Mouse (Mus musculus) brain, adult 2 months (tissue): ENCODE results near the gene Wdfy2.

Source experiments
- DNase-seq: peaks from one replicate; pipeline ENCODE4 v3.0.0; 2011; ENCODE audit warnings: low read depth, low spot score

Wdfy2 gene

DNA sequence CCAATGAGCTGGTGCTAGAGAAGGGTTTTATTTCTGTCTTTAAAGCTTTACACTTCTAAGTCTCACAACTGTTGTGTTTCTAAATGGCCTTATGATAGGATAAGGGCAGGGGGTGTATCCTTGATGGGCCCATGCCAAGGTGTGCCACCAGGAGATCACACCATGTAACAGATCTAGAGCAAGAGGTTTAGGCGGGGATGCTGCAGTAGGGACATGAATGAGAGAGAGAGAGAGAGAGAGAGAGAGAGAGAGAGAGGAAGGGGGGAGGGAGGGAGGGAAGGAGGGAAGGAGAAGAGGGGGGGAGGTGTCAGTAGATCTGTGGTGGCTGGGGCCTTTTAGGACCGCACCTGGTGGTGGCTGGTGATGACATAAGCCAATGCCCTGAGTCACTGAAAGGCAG, 5.5 kb downstream of the Wdfy2 start:
- DNase-seq = no peak

DNA sequence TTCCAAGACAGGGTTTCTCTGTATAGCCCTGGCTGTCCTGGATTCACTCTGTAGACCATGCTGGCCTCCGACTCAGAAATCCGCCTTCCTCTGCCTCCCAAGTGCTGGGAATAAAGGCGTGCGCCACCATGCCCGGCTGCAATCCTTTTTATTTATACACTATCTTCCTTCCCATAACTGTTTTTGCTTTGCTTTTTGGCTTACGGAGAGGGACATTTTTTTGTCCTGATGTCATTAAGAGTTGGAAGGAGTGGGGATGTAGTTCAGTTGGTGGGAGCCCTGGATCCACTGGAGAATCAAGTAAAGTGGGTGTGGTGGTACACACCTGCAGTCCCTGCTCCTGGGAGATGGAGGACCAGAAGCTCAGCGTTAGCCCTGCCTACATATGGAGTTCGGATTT, 6.7 kb downstream of the Wdfy2 start:
- DNase-seq = no peak

DNA sequence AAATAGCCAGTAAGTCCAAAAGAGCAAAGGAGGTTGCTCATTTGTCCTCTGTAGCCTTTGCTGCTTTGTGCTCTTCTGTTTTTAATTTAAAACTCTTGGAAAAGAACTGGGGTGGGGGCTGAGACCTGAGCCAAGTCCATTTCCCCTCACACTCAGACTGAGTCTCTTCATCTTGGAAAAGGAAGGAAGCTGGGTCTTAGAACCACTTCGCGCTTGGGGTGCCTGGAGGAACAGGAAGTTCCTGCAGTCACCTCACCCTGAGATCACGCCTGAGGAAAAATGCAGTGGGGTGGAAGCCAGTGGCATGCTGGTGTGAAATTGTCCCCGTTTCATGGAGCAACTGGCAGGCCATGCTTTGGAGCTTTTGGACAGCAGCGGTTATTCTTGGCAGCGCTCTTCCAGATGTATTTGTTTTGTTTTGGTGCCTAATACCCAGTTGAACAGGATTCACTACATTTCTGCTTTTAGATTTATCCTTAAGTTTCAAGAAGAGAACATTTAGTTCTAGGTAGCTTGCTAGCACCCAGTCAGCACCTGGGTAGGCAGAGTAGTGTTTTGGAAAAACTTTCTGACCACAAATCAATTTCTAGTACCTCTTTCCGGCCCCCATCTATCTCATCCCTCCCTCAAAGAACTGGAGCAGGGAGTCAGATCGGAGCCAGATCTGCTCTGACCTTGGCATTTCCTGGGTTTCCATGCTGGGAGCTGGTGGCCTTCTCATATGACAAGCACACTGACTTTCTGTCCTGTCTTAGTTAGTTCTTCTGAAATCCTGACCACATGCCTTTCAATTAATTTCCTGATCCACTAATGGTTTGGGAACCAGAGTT, 7.7 kb downstream of the Wdfy2 start:
- peak; percentile 23 for DNase-seq

GRCm38 (mm10) chr14:62850980-62851379, 13.5 kb downstream of the Wdfy2 start:
- DNase-seq = peak; percentile 92

- DNase-seq = peak; percentile 50
Measured at GRCm38 (mm10) chr14:62852840-62853239, 15.4 kb downstream of the Wdfy2 start.

DNA sequence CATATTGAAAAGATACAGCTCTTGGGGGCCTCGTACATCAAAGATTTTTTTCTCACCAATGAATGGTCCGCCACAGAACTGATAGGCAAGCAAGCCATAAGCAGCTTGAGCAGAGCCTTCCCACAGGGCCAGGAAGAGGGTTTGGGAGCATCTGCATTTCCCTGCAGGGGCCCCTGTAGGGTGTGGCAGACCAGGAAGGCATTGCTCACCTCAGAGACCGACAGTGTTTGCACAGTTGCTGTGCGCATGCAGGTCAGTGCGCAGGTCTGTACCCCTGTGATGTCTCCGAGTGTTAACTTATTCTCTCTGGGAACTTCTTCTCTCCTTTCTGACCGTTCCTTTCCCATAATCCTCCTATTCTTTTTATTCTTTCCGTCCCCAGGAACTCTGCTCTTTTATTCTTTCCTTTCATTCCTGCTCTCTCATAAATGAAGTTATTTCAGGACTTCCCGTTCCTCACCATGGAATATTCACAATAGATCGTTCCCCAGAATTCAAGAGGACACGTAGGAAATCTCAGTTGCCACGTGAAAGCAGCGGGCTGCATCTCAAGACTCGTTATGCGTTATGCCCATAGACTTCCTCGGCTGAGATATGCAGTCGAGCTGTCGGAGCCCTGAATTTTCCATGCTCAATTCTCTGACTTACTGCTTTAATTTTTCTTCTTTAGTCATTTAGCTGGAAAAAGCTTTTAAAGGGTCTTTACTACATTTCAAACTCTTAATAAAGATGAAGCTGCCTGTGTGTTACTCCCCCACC, 17.8 kb downstream of the Wdfy2 start:
- DNase-seq = no peak

GRCm38 (mm10) chr14:62855863-62856262, 18.4 kb downstream of the Wdfy2 start:
- peak; percentile 63 for DNase-seq

- no peak for DNase-seq
Measured at GRCm38 (mm10) chr14:62856490-62856889, 19.0 kb downstream of the Wdfy2 start.

DNA sequence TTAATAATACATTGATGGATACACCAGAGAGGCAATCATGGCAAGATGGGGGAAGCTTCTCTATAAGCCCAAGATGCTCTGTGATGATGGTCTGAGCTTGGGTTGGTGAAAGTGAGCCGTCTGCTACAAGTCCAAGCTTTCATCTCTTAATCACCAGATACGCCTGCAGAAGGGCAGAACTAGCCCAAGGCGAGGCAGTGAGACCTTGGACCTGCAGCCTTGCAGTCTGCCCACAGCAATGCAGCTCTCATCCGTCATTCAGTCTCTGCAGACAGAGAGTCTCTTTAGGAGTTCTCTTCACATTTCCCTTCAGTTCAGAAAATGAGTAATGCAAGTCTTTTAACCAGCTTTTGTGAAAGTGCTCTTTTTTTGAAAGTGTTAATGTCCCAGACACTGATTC, 20.4 kb downstream of the Wdfy2 start:
- no peak for DNase-seq

GRCm38 (mm10) chr14:62858311-62858710, 20.8 kb downstream of the Wdfy2 start:
- DNase-seq = no peak

DNA sequence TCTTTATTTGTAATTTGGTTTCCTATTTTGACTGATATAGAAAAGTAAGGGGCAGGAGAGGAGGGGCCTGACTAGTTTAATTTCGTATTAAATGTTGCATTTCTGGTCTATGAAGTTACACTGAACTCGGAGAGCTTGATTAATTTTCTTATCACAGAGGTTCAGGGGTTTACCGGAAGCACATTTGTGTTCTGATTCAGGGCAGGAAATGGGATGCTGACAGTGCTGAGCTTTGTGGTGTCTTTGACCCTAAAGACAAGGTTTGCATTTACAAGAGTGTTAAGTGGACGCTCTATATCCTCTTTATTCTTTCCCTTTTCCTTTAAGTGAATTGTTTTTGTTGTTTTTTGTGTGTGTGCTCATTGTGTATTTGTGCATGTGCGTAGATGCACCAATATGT, 25.1 kb downstream of the Wdfy2 start:
- DNase-seq = no peak

GRCm38 (mm10) chr14:62864254-62864653, 26.8 kb downstream of the Wdfy2 start:
- no peak for DNase-seq

DNA sequence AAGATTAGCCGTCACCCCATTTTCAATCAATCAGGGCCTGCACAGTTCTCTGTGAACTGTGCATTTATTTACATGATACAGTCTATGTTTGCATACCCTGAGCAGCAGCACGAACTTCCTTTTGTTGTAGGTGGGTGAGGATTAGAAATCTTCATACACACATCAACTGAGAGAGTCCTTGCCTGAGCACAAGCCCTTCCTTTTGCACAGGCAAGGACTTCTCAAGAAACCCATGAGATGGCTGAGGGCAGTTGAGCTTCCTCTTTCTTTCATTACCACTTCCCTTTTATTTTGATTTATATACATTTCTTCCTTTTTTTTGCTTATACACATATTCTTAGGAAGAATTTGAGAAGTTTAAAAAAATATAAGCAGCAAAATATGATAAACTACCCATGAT, 27.9 kb downstream of the Wdfy2 start:
- no peak for DNase-seq

GRCm38 (mm10) chr14:62867069-62867468, 29.6 kb downstream of the Wdfy2 start:
- DNase-seq = no peak

DNA sequence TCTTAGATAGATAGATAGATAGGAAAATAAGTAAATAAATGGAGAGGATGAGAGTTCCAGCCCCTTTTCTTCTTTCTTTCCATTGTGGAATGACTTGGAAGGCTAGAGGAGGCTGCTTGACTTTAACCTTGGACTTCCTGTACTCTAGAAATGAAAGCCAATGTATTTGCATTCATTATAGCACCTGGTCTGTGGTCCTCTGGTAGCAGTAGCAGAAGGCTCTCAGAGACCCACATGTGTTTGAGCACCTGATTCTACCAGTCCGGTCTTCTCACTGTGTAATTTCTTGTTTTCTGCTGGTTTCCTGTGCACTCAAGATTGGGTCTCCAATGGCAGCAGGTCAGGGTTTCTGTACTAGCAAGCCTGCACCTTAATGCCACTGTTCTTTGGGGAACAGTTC, 30.1 kb downstream of the Wdfy2 start:
- no peak for DNase-seq

- peak; percentile 83 for DNase-seq
Measured at GRCm38 (mm10) chr14:62868254-62868653, 30.8 kb downstream of the Wdfy2 start.

DNA sequence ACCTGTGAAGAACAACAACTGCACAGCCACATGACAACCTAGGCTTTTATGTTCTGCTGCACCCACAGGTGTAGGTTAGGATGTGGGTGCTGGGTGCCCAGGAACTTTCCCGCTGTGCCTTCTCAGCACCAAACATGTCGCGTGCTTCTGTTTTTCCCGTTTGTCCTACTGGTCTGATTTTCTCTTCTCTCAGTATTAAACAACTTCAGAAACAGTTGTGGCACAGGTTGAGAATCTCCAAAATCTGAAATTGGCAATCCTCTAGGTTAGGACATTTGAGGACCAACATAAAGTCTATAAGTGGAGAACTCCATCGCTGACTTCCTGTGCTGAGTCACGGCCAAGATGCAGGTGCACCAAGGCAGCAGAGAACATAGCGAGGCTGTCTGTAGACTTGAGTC, 32.8 kb downstream of the Wdfy2 start:
- DNase-seq = no peak

- DNase-seq = no peak
Measured at GRCm38 (mm10) chr14:62871431-62871830, 34.0 kb downstream of the Wdfy2 start.

DNA sequence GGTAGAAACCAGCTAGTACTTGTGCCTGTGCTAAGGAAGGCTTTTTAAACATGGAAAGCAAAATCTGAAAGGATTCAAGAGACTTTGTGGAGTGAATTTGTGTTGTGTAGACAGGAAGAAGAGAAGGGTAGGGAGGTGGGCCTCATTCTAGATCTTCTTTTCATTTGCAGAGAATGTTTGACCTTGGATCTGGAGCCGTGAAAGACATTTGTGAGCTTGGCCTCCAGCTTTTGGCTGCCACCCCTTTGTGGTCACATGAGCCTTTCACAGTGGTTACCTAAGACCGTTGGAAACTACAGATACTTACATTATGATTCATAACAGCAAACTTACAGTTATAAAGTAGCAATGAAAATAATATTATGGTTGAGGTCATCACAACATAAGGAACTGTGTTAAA, 34.5 kb downstream of the Wdfy2 start:
- DNase-seq = no peak

GRCm38 (mm10) chr14:62873820-62874219, 36.3 kb downstream of the Wdfy2 start:
- DNase-seq = no peak

GRCm38 (mm10) chr14:62874348-62874747, 36.9 kb downstream of the Wdfy2 start:
- no peak for DNase-seq

GRCm38 (mm10) chr14:62878076-62878475, 40.6 kb downstream of the Wdfy2 start:
- peak; percentile 58 for DNase-seq
